Comparison of ENCODE assay signal across 8 mouse cellular contexts in the genomic region with DNA sequence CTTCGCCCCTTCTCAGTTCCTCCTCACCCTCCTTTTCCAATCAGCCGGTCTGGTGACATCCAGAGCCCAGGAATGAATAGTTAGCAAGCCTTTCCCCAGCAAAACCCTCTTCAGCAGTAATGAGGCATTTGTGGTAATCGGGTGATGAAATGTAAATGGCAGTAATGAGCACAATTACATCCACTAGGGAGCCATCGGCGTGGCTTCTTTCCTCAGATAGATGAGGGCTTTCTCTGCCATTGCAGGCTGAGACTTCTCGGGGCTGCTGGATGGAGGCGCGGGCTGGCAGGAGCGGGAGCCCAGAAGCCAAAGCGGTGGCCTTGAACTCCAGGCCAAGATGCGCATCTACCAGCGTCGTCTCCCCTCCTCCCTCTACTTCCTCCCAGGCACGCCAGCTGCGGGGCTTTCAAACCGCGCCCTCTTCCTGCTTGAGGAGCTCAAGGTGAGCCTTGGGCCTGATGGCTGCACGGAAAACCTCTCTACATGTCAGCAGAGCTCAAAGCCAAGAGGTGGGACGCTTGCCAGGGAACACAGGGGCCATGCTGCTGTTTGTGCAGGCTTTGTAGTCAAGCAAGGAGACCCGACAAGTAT.
A peak's percentile ranks its signal among the peaks of the same experiment; 100 is the strongest.
DNase-seq lines count a peak whose midpoint lies in the region; ATAC-seq and TF ChIP-seq lines count a peak whose summit lies in the region.

No protein-coding gene starts in this region.

- no peaks in the 10 kb centered on the region for H3K4me1 ChIP-seq in lung, embryonic 14.5 days (ENCODE audit: insufficient read depth)
- peaks cover 2% of the 10 kb centered on the region; the same call in 1 of the 2 replicates for H3K4me1 ChIP-seq in lung, adult 2 months (ENCODE audit: control insufficient read depth, insufficient read depth, low read length)
- H3K4me1 ChIP-seq in embryonic facial prominence, embryonic 13.5 days: peaks cover 13% of the 10 kb centered on the region
- H3K4me1 ChIP-seq in hindbrain, embryonic 16.5 days (ENCODE audit: control insufficient read depth, insufficient read depth, low read depth, low read length): peaks cover 5% of the 10 kb centered on the region
- 0 out of 2 replicates have a peak, but pooled peaks cover 3% of the 10 kb centered on the region for H3K4me1 ChIP-seq in stomach, embryonic 16.5 days (ENCODE audit: control insufficient read depth, insufficient read depth, low read length)

- TF ChIP-seq POLR2A in lung, adult 2 months (IDR thresholded peaks at IDR 0.05; ENCODE audit: borderline replicate concordance, extremely low read depth, low read depth, low read length): no peak

- peak overlapping the region; percentile 32 for H3K4me3 ChIP-seq in lung, embryonic 14.5 days (ENCODE audit: low read depth, low read length)
- H3K4me3 ChIP-seq in lung, adult 2 months (replicated peaks; ENCODE audit: extremely low read depth, low read depth, low read length): no peak overlapping the region
- peak overlapping the region; percentile 37 for H3K4me3 ChIP-seq in embryonic facial prominence, embryonic 13.5 days
- H3K4me3 ChIP-seq in hindbrain, embryonic 16.5 days (ENCODE audit: low read length): peak overlapping the region; percentile 35
- peak overlapping the region; percentile 21 for H3K4me3 ChIP-seq in stomach, embryonic 16.5 days (replicated peaks; ENCODE audit: low read length)

- no peak for TF ChIP-seq CTCF in lung, embryonic 14.5 days (IDR thresholded peaks at IDR 0.05; ENCODE audit: low read depth)
- no peak for TF ChIP-seq CTCF in lung, adult 2 months (IDR thresholded peaks at IDR 0.05; ENCODE audit: insufficient read depth, low read length)

- H3K9ac ChIP-seq in lung, embryonic 14.5 days: peak overlapping the region; percentile 21
- H3K9ac ChIP-seq in embryonic facial prominence, embryonic 13.5 days: peak overlapping the region; percentile 58
- peak overlapping the region; percentile 59 for H3K9ac ChIP-seq in hindbrain, embryonic 16.5 days (ENCODE audit: low read depth, low read length)
- peak overlapping the region; percentile 0; the same call in 1 of the 2 replicates for H3K9ac ChIP-seq in stomach, embryonic 16.5 days (ENCODE audit: low read length)

- no peaks in the 10 kb centered on the region for H3K9me3 ChIP-seq in lung, embryonic 14.5 days (ENCODE audit: low read depth, low read length)
- H3K9me3 ChIP-seq in embryonic facial prominence, embryonic 13.5 days: no peaks in the 10 kb centered on the region
- H3K9me3 ChIP-seq in hindbrain, embryonic 16.5 days (ENCODE audit: control insufficient read depth, low read length): no peaks in the 10 kb centered on the region
- H3K9me3 ChIP-seq in stomach, embryonic 16.5 days (replicated peaks; ENCODE audit: control insufficient read depth, low read length): no peaks in the 10 kb centered on the region

- no peaks in the 10 kb centered on the region for H3K36me3 ChIP-seq in lung, embryonic 14.5 days (ENCODE audit: insufficient read depth)
- H3K36me3 ChIP-seq in embryonic facial prominence, embryonic 13.5 days: no peaks in the 10 kb centered on the region
- H3K36me3 ChIP-seq in hindbrain, embryonic 16.5 days (ENCODE audit: control insufficient read depth, insufficient read depth, low read length): no peaks in the 10 kb centered on the region
- H3K36me3 ChIP-seq in stomach, embryonic 16.5 days (ENCODE audit: control insufficient read depth, insufficient read depth, low read length): no peaks in the 10 kb centered on the region

- H3K27me3 ChIP-seq in lung, embryonic 14.5 days (ENCODE audit: insufficient read depth, low read length): no peaks in the 10 kb centered on the region
- H3K27me3 ChIP-seq in embryonic facial prominence, embryonic 13.5 days: peaks cover 22% of the 10 kb centered on the region
- no peaks in the 10 kb centered on the region for H3K27me3 ChIP-seq in hindbrain, embryonic 16.5 days (replicated peaks; ENCODE audit: control insufficient read depth, insufficient read depth, low read length)
- no peaks in the 10 kb centered on the region for H3K27me3 ChIP-seq in stomach, embryonic 16.5 days (ENCODE audit: control insufficient read depth, insufficient read depth, low read length)

- DNase-seq in lung, embryonic 14.5 days: peak; percentile 74
- DNase-seq in lung, adult 2 months: no peak
- DNase-seq in lung, postnatal 4 days: peak; percentile 5 to 23
- no peak for DNase-seq in adipocyte (ENCODE audit: low spot score)

- no peak overlapping the region for H3K27ac ChIP-seq in lung, embryonic 14.5 days (ENCODE audit: low read depth)
- H3K27ac ChIP-seq in embryonic facial prominence, embryonic 13.5 days: peak overlapping the region; percentile 28; the same call in 1 of the 2 replicates
- peak overlapping the region; percentile 63; the same call in 1 of the 2 replicates for H3K27ac ChIP-seq in hindbrain, embryonic 16.5 days (ENCODE audit: low read depth, low read length)
- H3K27ac ChIP-seq in stomach, embryonic 16.5 days (ENCODE audit: low read length): no peak overlapping the region

- H3K4me2 ChIP-seq in lung, embryonic 14.5 days: peak overlapping the region; percentile 64
- H3K4me2 ChIP-seq in embryonic facial prominence, embryonic 13.5 days: peak overlapping the region; percentile 69
- H3K4me2 ChIP-seq in hindbrain, embryonic 16.5 days (ENCODE audit: low read length): peak overlapping the region; percentile 61
- peak overlapping the region; percentile 43 for H3K4me2 ChIP-seq in stomach, embryonic 16.5 days (ENCODE audit: low read depth, low read length)

- 2% methylated on average over 20 of the region's 20 CpGs for WGBS in lung, embryonic 14.5 days
- 4% methylated on average over 20 of the region's 20 CpGs for WGBS in lung, adult 2 months
- WGBS in embryonic facial prominence, embryonic 13.5 days: 6% methylated on average over 20 of the region's 20 CpGs
- WGBS in hindbrain, embryonic 16.5 days: 5% methylated on average over 20 of the region's 20 CpGs
- WGBS in stomach, embryonic 16.5 days: 4% methylated on average over 20 of the region's 20 CpGs

- ATAC-seq in lung, embryonic 14.5 days (ENCODE audit: insufficient read depth): peak; percentile 54; the same call in 1 of the 2 replicates
- peak; percentile 57 for ATAC-seq in cerebellum, adult (ENCODE audit: insufficient number of reproducible peaks, low FRiP score, low TSS enrichment)
- no peak for ATAC-seq in embryonic facial prominence, embryonic 13.5 days (ENCODE audit: insufficient number of reproducible peaks, insufficient read depth, low FRiP score, low TSS enrichment, low read depth)
- ATAC-seq in hindbrain, embryonic 16.5 days: peak; percentile 81
- no peak for ATAC-seq in stomach, embryonic 16.5 days (ENCODE audit: insufficient read depth, low FRiP score)

Comparison
In these comparisons a context has a peak if more than half of its experiments do, and no peak if none do; other contexts are left out.
1. DNase-seq: peak in lung, embryonic 14.5 days (single experiment) and lung, postnatal 4 days (2 of 2); none in lung, adult 2 months (single experiment) and adipocyte (single experiment).
2. ATAC-seq: peak in lung, embryonic 14.5 days (single experiment), cerebellum, adult (single experiment) and hindbrain, embryonic 16.5 days (single experiment); none in embryonic facial prominence, embryonic 13.5 days (single experiment) and stomach, embryonic 16.5 days (single experiment).
3. H3K27ac ChIP-seq: peak in embryonic facial prominence, embryonic 13.5 days (single experiment) and hindbrain, embryonic 16.5 days (single experiment); none in lung, embryonic 14.5 days (single experiment) and stomach, embryonic 16.5 days (single experiment).
4. H3K9ac ChIP-seq: peak in every context shown above with its lines; median percentile 59 in hindbrain, embryonic 16.5 days; 58 in embryonic facial prominence, embryonic 13.5 days; 21 in lung, embryonic 14.5 days; 0 in stomach, embryonic 16.5 days.
5. Peak in every context shown above with its lines, with median percentiles within 50 percentile points of each other: H3K4me2 ChIP-seq.